Mouse (Mus musculus) adipose tissue, adult 10 weeks (tissue): ENCODE data around the gene Slc27a3. TPM values are rescaled to one million over a fixed set of nuclear protein-coding genes. Genes with fewer than 3 reads are reported as not detected.

ENCODE experiments used
- polyA plus RNA-seq: library from polyadenylated mRNA; stranded (reverse); fragments of 350-450 nt; fragmentation: Illumina TruSeq; extraction: RNeasy Lipid Tissue Mini Kit (QIAGEN cat#74804); gene quantifications from one replicate; pipeline ENCODE4 v1.2.3, GENCODE M21; 2014; ENCODE audit warnings: low read depth, low replicate concordance

Gene Slc27a3
- polyA plus RNA-seq, result 5.7 TPM

DNA sequence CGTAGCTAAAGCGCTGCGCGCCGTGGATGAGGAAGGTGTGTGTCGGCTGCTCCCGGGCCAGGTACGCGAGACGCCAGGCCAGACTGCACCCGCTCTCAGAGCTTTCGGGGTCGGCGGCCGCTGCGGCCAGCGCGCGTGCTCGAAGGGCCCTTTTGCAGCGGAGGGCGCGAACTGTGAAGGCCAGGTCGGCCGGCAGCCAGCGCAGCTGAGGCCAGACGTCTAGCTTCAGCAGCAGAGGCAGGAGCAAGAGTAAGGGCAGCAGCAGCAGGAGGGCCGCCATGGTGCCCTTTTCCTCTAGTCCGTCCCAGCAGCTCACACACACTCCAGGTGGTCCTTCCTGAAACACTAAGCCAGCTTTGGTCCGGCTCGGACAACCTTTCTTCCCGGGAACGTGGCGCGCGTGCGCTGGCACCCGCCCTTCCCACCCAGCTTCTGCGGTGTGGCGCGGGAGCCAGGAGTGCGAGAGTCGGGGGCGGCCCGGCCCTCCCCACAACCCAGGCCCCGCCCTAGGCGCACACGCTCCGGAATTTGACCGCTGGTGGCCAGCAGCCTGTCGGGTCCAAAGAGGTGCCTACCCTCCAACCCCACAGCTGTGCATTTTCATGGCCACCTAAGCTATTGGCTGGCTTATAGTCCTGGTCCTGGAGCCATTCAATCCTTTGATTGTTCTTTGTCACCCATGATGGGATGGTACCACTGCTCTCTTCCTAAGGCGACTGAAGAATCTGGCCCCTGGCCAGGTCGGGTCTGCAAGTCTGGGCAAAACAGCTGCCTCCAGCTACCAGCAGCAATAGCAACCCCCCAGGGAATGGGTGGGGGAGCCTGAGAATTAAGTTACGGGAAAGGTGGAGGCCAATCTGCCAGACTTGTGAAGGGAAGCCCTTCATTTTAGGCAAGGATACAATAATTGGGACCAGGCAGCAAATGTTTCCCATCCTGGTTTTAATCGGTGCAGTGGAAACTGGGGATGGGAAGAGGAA lies at the start of gene Slc27a3:
Slc27a3 (minus strand) TSS at position 428 of the 980 bp plus-strand sequence.

DNA sequence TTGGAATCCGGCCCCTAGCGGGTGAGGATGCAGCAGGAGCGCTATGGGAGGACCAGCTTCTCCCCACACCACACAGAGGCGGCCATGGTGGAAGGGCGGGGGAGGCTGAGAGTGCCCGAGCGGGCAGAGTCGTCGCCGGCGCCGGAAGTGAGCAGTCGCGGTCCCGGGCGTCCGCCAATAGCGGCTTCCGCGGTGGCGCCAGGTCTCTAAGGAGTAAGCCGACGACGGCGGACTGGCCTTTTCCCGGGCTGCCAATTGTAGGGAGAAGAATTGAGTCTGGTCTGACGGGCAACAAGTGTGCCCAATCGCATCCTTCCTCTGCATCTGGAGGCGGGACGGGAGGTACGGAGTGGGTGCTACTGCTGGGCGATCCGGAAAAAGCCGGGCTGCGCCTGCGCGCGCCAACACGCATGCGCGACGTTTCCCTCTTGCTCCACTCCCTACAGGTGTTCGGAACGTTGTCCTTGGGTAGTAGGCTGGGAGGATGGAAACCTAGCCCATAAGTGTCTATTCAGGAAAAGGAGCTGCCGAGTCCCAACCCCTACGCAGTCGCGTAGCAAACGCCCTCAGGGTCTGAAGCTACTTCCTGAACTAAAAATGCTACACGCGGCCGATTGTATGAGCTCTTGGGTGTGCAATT lies 43.8 kb upstream of the Slc27a3 start, which contains the start of gene Ints3:
Ints3 (minus strand) TSS at position 242 of the 640 bp plus-strand sequence.

Other genes with a start within 250 kb of the Slc27a3 start
- gene Rps27, start 176.3 kb downstream of the Slc27a3 start, polyA plus RNA-seq, result 3,735 TPM
- gene Rab13, start 176.2 kb downstream of the Slc27a3 start, polyA plus RNA-seq, result 21.7 TPM
- gene Jtb, start 158.3 kb downstream of the Slc27a3 start, polyA plus RNA-seq, result 72.0 TPM
- gene Creb3l4, start 146.4 kb downstream of the Slc27a3 start, polyA plus RNA-seq, result 4.3 TPM
- 86.1 TPM for gene Slc39a1, start 141.8 kb downstream of the Slc27a3 start, polyA plus RNA-seq
- 44.9 TPM for gene Crtc2, start 135.8 kb downstream of the Slc27a3 start, polyA plus RNA-seq
- gene Dennd4b, start 124.8 kb downstream of the Slc27a3 start, polyA plus RNA-seq, result 8.7 TPM
- gene Gatad2b, start 96.8 kb downstream of the Slc27a3 start, polyA plus RNA-seq, result 19.4 TPM
- 33.2 TPM for gene Ints3, start 43.7 kb upstream of the Slc27a3 start, polyA plus RNA-seq
- gene Npr1, start 75.9 kb upstream of the Slc27a3 start, polyA plus RNA-seq, result 28.7 TPM
- gene Ilf2, start 86.2 kb upstream of the Slc27a3 start, polyA plus RNA-seq, result 60.7 TPM
- gene Snapin, start 101.1 kb upstream of the Slc27a3 start, polyA plus RNA-seq, result 66.2 TPM
- 83.0 TPM for gene Chtop, start 119.6 kb upstream of the Slc27a3 start, polyA plus RNA-seq
- 258 TPM for gene S100a1, start 124.5 kb upstream of the Slc27a3 start, polyA plus RNA-seq
- 64.5 TPM for gene S100a13, start 124.5 kb upstream of the Slc27a3 start, polyA plus RNA-seq
- 8.3 TPM for gene S100a14, start 136.9 kb upstream of the Slc27a3 start, polyA plus RNA-seq
- 139 TPM for gene S100a16, start 147.3 kb upstream of the Slc27a3 start, polyA plus RNA-seq
- gene S100a3, start 170.6 kb upstream of the Slc27a3 start, polyA plus RNA-seq, result not detected
- not detected for gene S100a2, start 200.3 kb upstream of the Slc27a3 start, polyA plus RNA-seq
- gene Gm42674, start 212.0 kb upstream of the Slc27a3 start, polyA plus RNA-seq, result not detected
- 80.2 TPM for gene S100a4, start 213.8 kb upstream of the Slc27a3 start, polyA plus RNA-seq
- gene S100a5, start 218.6 kb upstream of the Slc27a3 start, polyA plus RNA-seq, result not detected
- 241 TPM for gene S100a6, start 222.9 kb upstream of the Slc27a3 start, polyA plus RNA-seq